Mouse (Mus musculus) heart, postnatal 0 days (tissue): ENCODE data around the gene Hdac4.

Experiments
- CTCF ChIP-seq: IDR thresholded peaks from 2 replicates; pipeline ENCODE4 v1.5.1; 2016; ENCODE audit warnings: antibody characterized with exemption, control low read depth, low read depth
- EP300 ChIP-seq: IDR thresholded peaks from 2 replicates; pipeline ENCODE4 v1.6.1; 2016; ENCODE audit warnings: antibody characterized with exemption, low read depth

GRCm38 (mm10) chr1:92082837-92083541 lies 112.5 kb downstream of the Hdac4 start:
- TF ChIP-seq EP300 (no peak), CTCF (no peak)
